7 mouse cellular contexts compared by ENCODE assay signal in the genomic region with DNA sequence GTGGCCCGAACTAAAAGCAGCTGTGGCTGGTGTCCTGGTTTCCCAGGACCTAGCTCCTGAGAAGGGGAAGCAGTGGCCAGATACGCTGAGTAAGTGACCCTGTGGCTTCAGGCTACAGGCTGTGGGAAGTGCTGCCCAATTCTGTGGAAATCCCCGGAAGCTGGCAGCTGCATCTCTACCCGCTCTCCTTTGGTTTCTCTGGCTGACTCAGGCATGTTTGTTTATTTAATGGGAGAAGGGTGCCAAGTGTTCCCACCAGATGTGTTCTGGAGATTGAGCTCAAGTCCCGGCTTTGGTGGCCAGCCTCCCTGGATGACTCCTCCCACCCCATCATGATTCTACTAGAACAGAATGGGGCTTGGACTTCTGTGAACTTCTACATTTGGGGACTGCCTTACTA. TPM values are rescaled to one million over a fixed set of nuclear protein-coding genes. Genes with fewer than 3 reads are reported as not detected.
DNase-seq lines count a peak whose midpoint lies in the region; TF ChIP-seq lines count a peak whose summit lies in the region.

No protein-coding gene starts in this region.

- no peaks in the 10 kb centered on the region for H3K4me1 ChIP-seq in thymus, adult 2 months (replicated peaks; ENCODE audit: control insufficient read depth, insufficient read depth, low read length)

- TF ChIP-seq CTCF in thymus, adult 2 months (IDR thresholded peaks at IDR 0.05; ENCODE audit: borderline replicate concordance, control insufficient read depth, extremely low read depth, insufficient read depth, low read length, poor library complexity), result no peak

- H3K27ac ChIP-seq in thymus, adult 2 months (ENCODE audit: control insufficient read depth, insufficient read depth, low read length), result no peak overlapping the region

- no peak overlapping the region for H3K4me3 ChIP-seq in thymus, adult 2 months (ENCODE audit: control insufficient read depth, insufficient read depth, low read length)

- 10% methylated on average over 5 of the region's 5 CpGs for WGBS in thymus, adult 2 months

- no peaks in the 10 kb centered on the region for H3K36me3 ChIP-seq in thymus, adult 2 months (ENCODE audit: control insufficient read depth, insufficient read depth, low read length)

- peak; percentile 76 for DNase-seq in 3T3-L1 (ENCODE audit: low read depth, low spot score)
- DNase-seq in NIH3T3 (ENCODE audit: low read depth), result peak; percentile 72
- DNase-seq in gastrocnemius, postnatal 10 days, result peak; percentile 43
- DNase-seq in kidney, adult 18-20 months, result peak; percentile 63
- DNase-seq in lung, postnatal 10 days, result peak; percentile 94
- DNase-seq in thymus, adult 2 months, result no peak
- DNase-seq in layer of hippocampus, adult 18-20 months (ENCODE audit: low spot score in 2 of 2), result no peak

- no peak for TF ChIP-seq POLR2A in thymus, adult 2 months (IDR thresholded peaks at IDR 0.05; ENCODE audit: control insufficient read depth, extremely low read depth, insufficient read depth, low read length, poor library complexity)

- H3K27me3 ChIP-seq in thymus, adult 2 months (ENCODE audit: control insufficient read depth, insufficient read depth, low read length), result no peaks in the 10 kb centered on the region

RNA-seq across cellular contexts. Expression of a gene that starts 13.8 kb away (rescaled TPM):
- total RNA-seq in gastrocnemius, postnatal 10 days (2021), result 1 to 10 TPM; 4.3 to 4.9 TPM
- 8.0 and 9.6 TPM in 2 replicates for polyA plus RNA-seq in thymus, adult 2 months (2012; rRNA removed)
- total RNA-seq in layer of hippocampus, adult 18-20 months (2021), result 1 to 10 TPM; 3.5 to 4.5 TPM

Comparison
In these comparisons a context has a peak if more than half of its experiments do, and no peak if none do; other contexts are left out.
1. DNase-seq: peak in 3T3-L1 (single experiment), NIH3T3 (single experiment), gastrocnemius, postnatal 10 days (single experiment), kidney, adult 18-20 months (single experiment) and lung, postnatal 10 days (single experiment); none in thymus, adult 2 months (single experiment) and layer of hippocampus, adult 18-20 months (0 of 2).